Mouse (Mus musculus) layer of hippocampus, adult 2 months (tissue): ENCODE data around the gene Gm10972. TPM values are rescaled to one million over a fixed set of nuclear protein-coding genes. Genes with fewer than 3 reads are reported as not detected.
"Not testable (repeated sequence)": the region's sequence is repeated elsewhere in the genome, so short reads cannot be mapped to it uniquely, and the experiment has no call there.

Experiments
- DNase-seq, 2 experiments: peaks; one replicate each; pipeline ENCODE4 v3.0.0; 2022; ENCODE audit warnings: low spot score in 2 of 2
- H3K27ac ChIP-seq: fragments of 200-600 bp; 2 replicates; pipeline ENCODE4 v1.8.1; 2022
- H3K4me3 ChIP-seq: fragments of 200-600 bp; 2 replicates; pipeline ENCODE4 v1.8.1; 2022; ENCODE audit warnings: mild to moderate bottlenecking
- CTCF ChIP-seq: fragments of 200-600 bp; conservative IDR thresholded peaks from 2 replicates; pipeline ENCODE4 v1.8.1; 2022; ENCODE audit warnings: antibody characterized with exemption, mild to moderate bottlenecking, moderate library complexity
- total RNA-seq, 2 experiments: library from RNA; stranded (reverse); gene quantifications; 2 replicates each; pipeline ENCODE4 v1.2.3; 2021

The Gm10972 gene
- total RNA-seq, 2 experiments from 2014 or later: not detected

DNA sequence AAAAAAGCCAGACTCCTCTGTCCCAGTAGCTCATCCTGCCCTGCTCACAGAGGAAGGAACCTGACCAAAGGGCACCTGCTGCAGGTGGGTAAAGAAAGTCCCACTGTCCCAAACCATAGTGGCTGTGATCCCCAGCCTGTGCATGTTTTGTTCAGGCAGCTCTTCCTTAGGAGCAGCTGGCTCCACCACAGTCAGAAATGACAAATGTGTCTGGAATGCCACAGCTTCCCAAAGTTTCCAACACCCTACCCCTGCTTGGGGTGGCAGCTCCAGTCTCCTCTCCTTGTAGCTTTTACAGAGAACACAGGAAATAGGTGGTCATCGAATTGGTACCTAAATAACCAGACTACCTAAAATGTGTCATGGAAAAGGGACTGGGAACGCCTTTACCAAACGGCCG lies 18.6 kb upstream of the Gm10972 start:
- TF ChIP-seq CTCF: no peak
- H3K27ac ChIP-seq: no peak overlapping the region
- no peak overlapping the region for H3K4me3 ChIP-seq
- DNase-seq: no peak

DNA sequence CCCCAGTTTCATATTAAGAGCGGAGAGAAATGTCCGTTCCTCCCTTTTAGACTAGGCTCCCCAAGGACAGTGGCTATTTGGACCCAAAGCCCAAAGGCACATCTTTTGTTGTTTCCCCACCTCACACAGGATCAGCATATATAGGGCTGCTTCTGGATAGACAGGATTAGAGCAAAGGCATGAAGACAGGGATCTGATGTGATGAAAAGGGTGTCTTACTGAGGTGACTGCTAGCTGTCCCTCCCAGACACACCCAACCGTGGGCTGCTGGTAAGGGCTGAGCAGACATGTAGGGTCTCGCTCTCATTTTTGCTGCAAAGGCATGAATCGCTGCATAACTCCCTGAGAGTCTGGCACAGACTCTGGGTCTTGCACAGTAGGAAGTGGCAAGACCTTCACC lies 14.2 kb upstream of the Gm10972 start:
- no peak for TF ChIP-seq CTCF
- Histone ChIP-seq H3K27ac (no peak overlapping the region), H3K4me3 (no peak overlapping the region)
- no peak for DNase-seq

DNA sequence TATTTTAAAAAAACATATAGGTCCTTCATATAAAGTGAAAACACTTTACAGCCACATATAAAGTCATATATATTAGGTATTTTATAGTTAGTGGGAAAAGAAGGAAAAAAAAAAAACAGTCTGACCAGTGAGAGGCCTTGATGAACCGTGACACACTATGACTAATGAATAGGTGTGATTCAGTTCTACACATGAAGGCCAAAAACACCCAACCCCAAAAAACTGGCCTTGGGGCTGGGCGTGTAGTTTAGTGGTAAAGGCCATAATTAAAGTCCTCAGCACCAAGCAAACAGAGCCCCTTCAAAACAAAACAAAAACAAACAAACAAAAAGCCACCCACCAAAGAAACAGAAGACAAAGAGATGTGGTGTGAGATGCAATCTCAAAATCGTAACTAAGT lies 13.0 kb upstream of the Gm10972 start:
- no peak for TF ChIP-seq CTCF
- Histone ChIP-seq H3K27ac (no peak overlapping the region), H3K4me3 (no peak overlapping the region)
- DNase-seq: no peak

DNA sequence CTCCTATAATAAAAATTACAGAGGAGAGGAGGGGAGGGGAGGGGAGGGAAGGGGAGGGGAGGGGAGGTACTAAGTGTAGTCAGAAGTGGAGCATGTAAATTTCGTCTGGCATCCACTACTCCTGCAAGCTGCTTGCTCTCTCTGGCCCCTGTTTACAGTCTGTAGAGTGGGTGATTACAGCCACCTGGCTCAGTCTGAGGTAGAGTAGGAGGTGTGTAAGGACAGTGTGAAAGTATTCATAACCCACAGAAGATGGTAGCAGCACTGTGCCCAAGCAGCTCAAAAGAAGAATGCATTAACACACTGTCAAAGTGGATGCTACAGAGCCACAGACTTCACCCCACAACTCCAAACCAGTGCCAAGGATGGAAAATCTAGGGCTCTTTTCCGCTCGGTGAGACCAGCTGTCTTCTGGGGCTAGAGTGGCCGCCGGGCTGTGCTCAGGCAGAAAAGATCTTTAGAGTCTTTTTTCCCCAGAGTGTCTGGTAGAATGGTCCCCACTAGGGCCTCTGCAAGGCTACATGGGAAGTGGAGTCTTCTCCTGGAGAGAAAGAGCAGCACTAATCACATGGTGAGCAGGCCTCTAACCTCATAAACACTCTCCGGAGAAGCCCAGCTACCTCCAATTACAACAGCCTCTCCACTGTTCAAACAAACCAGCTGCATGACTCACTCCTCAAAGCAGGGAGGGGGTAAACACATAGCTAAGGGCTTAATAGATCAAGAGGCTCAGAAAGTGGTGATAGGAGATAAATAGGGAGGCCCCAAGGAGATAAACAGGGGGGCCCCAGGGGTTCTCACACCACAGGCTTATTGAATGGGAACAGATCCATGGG lies 6.1 kb downstream of the Gm10972 start:
- DNase-seq: no peak
- TF ChIP-seq CTCF: no peak
- no peak overlapping the region for H3K27ac ChIP-seq
- no peak overlapping the region for H3K4me3 ChIP-seq

DNA sequence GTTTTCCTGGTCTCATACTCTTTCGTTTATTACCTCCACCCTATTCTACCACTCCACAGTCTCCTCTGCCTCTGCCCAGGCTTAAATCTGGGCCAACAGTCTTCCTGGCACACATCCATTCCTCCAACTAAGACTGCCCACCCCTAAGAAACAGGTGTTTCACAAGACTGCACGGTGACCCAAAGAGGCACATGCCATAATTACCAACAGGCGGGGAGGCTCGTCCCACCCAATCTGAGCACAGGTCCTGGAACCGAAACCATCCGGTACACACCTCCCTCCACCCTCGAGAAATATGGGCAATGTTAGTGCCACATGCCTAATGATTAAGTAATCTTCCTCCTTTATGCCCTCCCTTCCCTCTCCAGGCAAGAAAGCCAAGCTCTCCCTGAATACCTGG lies 7.5 kb downstream of the Gm10972 start:
- no peak for DNase-seq
- no peak overlapping the region for H3K4me3 ChIP-seq
- no peak for TF ChIP-seq CTCF
- no peak overlapping the region for H3K27ac ChIP-seq

DNA sequence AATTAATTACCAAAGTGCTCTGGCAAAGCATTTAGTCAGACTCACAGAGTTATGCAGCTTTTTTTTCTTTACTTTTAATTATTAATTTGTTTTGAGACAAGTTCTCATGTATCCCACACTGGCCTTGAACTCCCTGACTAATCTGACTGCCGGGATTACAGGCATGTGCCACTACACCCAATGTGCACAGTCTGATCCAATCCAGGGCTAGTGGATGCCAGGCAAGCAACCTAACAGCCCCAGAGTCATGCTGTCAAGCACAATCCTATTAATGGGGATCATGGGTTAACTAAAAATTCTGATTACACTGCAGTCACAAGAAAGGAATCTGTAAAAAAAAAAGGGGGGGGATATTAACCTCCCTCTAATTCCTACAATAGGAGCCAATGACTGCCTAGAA lies 11.1 kb downstream of the Gm10972 start:
- not testable (repeated sequence) for DNase-seq, H3K27ac ChIP-seq, H3K4me3 ChIP-seq

DNA sequence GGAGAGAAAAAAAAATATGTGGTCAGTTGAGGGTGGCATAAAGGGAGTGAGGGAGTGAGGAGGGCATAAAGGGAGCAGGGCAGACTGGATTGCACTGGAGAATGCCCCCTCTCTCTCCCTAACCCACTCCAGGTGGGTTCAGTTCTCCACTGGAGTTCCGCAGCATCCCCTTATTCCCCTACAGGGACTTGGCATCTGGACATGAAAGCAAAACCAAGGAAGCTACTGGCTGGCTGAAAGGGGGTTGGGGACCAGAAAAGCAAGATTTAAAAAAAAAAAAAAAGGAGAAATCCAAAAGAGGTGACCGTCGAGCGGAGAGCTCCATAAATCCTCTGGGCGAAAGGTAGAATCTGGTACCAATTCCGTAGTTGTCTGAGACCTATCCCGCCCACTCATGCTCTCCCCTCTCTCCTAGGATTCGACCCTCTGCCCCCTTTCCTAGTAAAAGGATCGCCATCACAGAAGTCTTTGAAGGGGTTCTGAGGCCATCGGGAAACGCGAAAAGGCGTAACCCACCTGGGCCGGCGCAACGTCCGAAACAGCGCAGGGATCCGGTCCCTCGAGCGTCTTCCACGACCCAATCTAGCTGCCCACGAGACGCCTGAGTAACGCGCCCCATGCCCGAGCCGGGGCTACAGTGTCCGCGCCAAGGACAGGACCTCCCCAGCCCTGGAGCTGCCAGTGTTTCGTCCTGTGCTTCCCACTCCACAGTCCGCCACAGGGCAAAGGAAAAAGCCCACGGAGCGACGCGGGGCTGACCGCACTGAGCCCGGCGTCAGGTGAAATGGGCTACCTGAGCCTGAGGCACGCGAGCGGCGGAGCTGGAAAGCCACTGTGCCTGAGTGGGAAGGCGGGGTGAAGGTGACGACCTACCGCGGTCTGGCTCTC lies 15.2 kb downstream of the Gm10972 start:
- H3K4me3 ChIP-seq: peak overlapping the region; percentile 17; the same call in 1 of the 2 replicates
- H3K27ac ChIP-seq, DNase-seq: not testable (repeated sequence)

DNA sequence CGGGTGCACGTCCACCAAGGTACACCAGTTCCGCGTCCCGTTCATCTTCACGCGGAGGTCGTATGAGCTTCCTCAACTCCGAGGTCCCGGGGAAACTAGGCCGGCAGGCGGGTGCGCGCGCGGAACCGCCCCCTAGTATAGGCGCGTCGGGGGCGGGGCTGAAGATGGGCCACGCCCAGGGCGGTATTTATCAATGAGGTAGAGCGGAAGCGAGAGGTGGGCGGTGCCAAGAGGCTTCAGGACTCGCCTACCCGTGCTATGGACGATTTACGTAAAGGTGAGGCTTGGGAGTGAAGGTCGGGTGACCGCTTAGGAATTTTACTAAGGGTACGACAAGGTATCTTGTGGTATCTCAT lies 15.8 kb downstream of the Gm10972 start, which contains the start of gene Tuft1:
Gene Tuft1, minus strand, starts transcription at position 133 of the 356 bp plus-strand sequence.
- peak within 1 kb of the TSS; percentile 37; the same call in 1 of the 2 replicates for H3K4me3 ChIP-seq
- peak; percentile 32 to 57 for DNase-seq
- H3K27ac ChIP-seq: not testable (repeated sequence)

DNA sequence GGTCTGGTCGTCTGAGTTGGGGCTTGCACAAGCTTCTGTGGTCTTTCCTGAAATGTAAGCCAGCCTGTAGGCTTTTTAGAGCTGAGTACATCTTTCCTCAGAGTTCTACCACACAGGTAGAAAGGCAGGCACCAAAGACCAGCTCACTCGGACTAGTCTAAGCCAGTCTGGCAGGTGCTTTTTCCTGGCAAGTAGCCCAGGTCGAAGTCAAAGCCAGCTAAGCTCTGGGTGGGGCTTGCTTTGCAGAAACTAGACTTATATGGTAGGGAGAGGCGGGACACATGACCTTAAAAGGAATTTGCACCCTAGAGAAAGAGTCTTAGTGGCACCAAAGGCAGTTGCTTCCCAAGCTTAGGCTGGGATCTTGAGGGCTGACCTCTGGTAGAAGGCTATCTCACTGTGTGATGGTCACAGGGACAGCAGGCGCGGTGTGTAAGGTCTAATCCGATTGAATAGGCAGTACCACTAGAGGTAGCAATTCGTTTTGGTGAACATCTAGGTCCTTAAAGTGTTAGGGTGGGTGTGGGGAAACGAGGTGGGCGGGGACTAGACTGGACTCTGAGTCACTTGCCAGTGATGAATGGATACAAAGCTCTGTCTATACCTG lies 16.3 kb downstream of the Gm10972 start:
- H3K27ac ChIP-seq, H3K4me3 ChIP-seq, DNase-seq: not testable (repeated sequence)

DNA sequence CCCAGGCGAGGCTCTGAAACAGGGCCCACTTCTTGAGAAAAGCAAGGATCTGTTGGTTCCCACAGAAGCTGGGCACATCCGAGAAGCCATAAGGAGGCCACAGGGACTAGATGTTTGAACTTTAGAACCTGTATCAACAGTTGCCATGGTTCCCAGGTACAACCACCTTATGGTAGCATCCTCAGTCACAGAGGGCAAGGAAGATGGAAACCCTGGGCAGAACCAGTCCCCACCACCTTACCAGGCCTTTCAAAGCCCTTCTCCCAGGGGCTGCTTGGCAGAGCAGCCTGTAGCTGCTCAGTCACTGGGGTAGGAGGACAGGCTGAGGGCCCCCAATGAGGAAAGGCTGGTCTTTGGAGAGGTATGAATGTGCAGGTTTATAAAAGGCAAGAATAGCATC lies 17.9 kb downstream of the Gm10972 start:
- DNase-seq: not testable (repeated sequence)

DNA sequence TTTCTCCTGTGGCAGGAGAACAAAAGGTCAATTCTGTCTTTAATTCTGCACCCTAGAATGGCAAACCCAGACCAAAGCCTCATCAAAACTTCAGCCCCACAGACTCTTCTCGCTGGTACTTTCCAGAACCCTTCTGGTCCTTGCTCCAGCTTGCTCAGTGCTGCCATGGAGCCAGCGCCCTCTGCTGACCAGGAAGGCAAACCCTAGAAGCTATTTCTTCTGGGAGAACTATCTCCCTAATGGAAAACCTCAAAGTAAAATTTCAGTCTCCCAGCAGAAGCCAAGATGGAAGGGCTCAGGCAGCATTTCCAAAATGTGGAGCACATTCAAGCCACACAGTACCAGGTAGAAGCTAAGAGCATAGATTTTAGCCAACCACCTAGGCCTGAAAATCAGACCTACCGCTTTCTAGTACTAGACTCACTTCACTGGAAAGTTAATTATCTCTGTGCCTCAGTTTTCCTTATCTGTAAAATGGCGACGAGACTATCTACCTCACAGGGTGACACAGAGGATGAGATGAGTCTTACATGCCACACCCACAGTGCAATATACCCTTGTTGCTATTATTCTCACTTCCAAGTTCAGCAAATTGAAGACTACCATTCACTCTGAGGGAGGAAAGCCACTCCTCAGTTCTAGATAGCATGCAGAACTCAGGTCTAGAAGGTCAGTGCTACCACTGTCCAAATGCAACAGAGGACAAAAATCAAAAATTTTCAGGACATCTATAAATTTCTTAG lies 22.3 kb downstream of the Gm10972 start:
- not testable (repeated sequence) for DNase-seq, H3K27ac ChIP-seq, H3K4me3 ChIP-seq
- TF ChIP-seq CTCF: peak; percentile 54

More for the DNA sequence above, 17.9 kb downstream of the Gm10972 start:
- not testable (repeated sequence) for H3K27ac ChIP-seq, H3K4me3 ChIP-seq

DNA sequence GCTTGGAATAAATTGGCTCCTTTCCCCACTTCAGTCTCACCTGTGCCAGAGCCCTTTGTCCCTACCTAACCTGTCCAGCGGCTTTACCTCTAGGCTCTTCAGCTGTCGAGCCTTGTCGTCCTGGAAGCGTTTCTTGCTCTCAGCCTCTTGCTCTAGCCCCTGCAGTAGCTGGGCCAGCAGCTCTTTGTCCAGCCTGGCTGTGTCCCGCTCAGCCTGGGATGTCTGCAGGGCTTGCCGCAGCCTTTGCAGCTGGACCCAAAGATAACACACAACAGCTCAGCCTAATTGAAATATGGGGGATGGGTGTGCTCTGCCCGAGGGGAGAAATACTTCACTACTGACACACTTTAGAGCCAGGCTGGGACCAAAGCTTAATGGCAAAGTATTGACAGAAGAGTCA lies 23.0 kb downstream of the Gm10972 start:
- H3K27ac ChIP-seq, DNase-seq, H3K4me3 ChIP-seq: not testable (repeated sequence)

DNA sequence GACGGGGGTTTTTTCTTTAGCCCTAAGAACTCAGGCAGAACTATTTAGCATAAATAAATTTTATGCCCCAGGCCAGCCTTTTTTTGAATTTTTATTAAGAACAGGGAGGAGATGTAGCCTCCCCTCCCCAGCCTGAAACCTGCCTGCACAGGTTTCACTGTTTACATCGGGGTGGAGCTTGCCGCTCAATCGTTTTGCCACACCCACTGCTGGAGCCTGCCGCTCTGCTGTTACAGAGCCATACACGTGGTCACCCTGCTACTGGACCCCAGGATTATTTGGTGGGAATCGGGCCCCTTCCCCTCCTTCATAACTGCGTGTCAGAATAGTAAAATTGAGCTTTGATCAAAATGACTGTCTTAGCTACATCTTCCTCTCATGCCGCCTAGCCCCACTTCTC lies 32.2 kb downstream of the Gm10972 start:
- not testable (repeated sequence) for H3K4me3 ChIP-seq, H3K27ac ChIP-seq, DNase-seq
